Mouse (Mus musculus) v-Abl transformed pro-B cells (cell line): ENCODE measurements around the gene Krt25.

ENCODE experiments used
- in situ Hi-C, 2 experiments: fragments of 400-800 bp; cut with MboI; formaldehyde crosslinking; loops; one replicate each; pipeline ENCODE4 v1.15.1; 2025; ENCODE audit not compliant: unreplicated experiment in 2 of 2

Gene Krt25

DNA sequence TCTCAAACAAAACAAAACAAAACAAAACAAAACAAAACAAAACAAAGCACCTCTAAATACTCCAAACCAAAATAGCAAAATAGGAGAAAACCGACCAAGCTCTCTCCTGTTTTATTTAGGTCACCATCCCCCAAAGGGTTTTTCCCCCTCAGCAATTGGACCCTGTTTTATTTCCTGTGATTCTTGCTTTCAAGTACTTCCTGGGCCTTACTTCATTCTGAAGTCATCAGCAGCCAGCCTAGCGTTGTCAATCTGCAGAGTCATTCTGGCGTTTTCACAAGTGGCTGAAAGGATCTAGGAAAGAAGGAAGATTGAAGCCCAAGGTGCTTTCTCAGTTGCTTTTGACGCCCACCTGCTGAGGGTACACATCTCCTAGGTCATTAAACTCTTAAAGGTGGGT lies 39.4 kb downstream of the Krt25 start:
- in situ Hi-C loops = loop anchor here in 1 of 2 experiments (25.0 kb wide), 1 partner anchor 246 kb away; the partner anchor contains the start of gene Igfbp4

DNA sequence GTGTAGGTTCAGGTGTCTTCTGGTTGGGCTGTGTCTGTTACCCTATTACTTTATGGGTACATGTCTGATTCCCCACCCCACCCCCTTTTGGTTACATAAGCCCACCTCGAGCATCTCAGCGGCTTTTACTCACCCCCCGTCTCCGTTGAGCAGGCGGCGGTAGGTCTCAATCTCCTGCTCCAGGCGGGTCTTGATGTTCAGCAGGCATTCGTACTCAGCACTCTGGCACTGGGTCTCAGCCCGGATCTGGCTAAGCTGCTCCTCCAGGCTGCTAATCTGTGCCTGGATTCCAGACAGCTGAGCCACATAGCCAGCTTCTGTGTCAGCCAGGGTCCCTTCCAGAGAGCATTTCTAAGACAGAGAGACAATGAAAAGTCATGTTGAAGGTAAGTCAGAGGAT lies 41.6 kb downstream of the Krt25 start:
- in situ Hi-C loops = loop anchor here in 1 of 2 experiments (25.0 kb wide), 1 partner anchor 244 kb away; the partner anchor contains the start of gene Igfbp4

DNA sequence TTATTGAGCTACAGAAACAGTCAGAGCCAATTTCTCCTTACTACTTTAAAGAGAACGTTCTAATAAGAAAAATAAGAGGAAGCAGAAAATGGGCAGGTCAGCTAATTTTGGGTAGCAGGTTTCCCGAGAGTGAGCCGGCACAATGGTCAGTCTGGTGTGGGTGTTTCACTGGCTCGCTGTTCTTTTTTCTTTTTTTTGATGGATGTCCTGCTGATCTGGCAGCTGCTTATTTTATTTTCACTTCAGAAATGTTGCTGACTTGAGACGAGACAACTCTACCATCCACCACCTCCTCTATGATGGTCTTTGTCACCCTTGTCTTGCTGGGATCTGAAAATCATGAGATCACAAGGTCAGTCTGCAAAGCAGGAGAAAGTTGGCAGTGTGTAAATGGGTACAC lies 42.8 kb downstream of the Krt25 start:
- in situ Hi-C loops = loop anchor here in 1 of 2 experiments (25.0 kb wide), 1 partner anchor 243 kb away; the partner anchor contains the start of gene Igfbp4

DNA sequence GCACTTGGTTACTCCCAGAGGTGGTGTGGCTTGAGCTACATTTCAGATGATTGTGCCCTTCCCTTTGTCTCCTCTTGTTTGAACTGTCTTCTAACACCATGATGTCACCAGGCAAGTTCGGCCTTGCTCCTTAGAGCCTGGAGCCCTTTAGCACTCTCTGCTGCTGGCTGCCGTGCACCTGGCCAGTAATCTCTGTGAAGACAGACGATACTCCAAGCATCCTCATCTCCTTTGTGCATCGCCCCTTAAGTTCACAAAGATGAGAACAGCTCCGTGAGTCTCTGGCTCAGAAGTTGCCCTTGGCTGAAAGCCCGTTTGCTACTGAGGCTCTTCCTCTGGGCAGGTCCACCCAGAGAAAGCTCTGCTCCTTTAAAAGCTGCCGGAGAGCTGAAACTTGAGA lies 46.0 kb downstream of the Krt25 start:
- in situ Hi-C loops = loop anchor here in 1 of 2 experiments (25.0 kb wide), 1 partner anchor 239 kb away; the partner anchor contains the start of gene Igfbp4

DNA sequence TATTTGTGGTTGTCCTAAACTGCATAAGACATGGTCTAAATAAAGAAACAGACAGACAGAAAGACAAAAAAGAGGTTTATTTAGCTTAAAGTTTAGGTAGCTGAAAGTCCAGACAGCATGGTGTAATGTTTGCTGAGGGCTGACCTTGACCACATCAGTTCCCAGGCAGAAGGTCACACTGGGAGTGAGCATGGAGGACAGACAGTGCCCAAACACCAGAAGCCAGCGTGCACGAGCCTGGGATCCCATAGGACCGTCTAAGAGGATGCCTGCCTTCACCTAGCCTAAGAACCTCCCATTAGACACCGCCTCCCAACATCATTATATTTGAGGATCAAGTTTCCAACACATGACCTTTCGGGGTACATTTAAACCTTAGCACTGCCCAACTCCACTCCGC lies 47.1 kb downstream of the Krt25 start:
- in situ Hi-C loops = loop anchor here in 1 of 2 experiments (25.0 kb wide), 1 partner anchor 238 kb away; the partner anchor contains the start of gene Igfbp4

DNA sequence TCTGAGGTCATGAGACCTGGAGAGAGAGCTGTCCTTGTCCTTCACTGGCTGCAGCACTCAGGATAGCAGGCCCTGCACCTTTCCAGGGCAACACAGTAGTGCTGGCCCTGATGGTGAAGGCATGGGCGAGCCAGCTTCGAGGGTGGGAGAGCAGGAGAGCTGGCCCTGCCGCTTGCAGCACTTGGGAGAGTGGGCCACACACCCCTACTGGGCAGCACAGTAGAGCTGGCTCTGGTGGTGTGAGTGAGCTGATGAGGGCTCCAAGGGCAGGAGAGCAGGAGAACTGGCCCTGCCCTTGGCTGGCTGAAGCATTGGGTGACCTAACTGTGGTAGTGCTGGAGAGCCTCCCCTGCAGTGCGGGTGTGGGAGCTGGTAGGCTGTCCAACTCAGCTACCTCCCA lies 50.0 kb downstream of the Krt25 start:
- in situ Hi-C loops = no loop called here

DNA sequence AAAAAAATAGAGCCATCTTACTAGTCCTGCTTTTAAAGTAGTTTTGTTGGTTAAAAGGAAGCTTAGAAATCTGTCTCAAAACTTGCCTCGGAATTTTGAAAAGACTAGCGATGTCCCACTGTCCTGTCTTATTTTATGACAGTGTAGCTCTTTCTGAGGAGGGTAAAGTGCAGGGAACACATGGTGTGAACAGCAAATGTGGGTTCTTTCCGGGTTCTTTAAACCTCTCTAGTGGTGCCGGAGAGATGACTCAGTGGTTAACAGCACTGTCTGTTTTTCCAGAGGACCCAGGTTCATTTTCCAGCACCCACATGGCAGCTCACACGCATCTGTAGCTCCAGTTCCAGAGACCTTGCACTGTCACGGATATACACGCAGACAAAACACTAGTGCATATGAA lies 53.6 kb downstream of the Krt25 start:
- in situ Hi-C loops = no loop called here

DNA sequence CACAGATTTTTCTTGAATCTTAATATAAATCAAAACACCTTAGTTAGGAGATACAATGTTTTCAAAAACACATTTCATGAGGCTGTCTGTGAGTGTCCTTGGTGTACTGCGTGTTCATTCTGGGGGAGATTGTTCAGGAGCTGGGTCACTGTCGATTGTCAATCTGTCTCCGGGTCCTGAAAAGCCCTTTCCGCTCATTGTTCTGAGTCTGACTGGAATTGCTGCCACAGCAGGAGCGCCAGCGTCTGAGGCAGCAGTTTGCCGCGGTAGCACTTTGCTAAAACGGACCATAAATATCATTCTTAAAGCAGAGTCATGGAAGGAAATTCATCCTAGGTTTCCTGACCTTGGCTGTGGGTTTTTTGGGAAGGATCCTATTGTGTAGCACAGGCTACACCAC lies 57.0 kb downstream of the Krt25 start:
- in situ Hi-C loops = no loop called here
